Mouse (Mus musculus) layer of hippocampus, adult 9-10 months (tissue): ENCODE measurements around the gene Gpatch2.

Experiments used
- DNase-seq: peaks from one replicate; pipeline ENCODE4 v3.0.0; 2022; ENCODE audit warnings: low spot score

The Gpatch2 gene

DNA sequence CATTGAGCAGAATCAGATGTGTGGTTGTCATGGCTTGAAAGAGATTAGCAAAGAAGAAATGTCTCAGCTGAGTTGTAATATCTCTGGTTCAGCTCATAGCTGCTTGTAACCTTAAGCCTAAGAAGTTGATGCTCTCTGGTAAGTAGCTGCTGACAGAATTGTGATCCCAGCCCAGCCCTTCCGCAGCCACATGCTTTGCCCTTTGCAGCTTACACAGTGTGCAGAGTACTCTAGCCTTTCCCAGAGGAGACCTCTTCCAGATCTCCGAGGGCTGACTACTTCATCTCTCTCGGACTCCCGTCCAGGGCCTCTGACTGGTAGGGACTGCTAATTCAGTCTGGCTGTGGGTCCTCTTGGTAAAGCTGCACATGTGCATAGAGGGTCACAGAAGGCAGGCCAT, 92.0 kb downstream of the Gpatch2 start:
- no peak for DNase-seq

DNA sequence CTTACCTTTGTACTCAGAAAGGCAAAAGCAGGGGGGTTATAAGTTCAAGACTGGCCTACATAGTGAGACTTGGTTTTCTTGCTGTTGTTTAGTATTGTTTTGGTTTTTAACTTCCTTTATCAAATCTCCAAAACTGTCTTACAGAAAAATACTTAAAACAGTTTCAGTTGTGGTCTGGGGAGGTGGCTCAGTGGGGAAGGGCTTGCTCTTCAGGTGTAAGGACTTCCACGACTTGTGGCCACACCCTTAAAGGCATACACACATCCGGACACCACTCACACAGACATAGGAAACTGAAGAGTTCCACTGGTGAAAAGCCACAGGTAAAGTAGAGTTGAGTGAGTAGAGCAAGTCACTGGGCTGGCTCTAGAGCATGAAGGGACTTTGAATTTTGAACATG, 93.2 kb downstream of the Gpatch2 start:
- no peak for DNase-seq

DNA sequence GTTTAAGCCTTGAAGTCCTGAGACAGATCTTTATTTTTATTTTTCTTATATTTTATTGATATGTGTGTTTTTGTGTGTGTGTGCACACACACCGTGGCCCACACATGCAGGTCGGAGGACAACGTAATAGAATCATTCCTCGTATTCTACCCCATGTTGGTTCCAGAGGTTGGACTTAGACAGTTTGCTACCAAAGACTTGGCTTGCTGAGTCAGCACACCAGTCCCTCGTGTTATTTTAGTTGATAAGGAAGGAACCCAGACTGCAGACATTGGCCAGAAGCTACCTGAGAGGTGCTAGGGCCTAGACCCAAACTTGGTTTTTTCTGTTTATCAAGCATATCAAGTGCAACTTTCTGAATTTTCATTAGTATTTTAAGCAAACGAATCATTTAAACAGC, 95.8 kb downstream of the Gpatch2 start:
- no peak for DNase-seq

DNA sequence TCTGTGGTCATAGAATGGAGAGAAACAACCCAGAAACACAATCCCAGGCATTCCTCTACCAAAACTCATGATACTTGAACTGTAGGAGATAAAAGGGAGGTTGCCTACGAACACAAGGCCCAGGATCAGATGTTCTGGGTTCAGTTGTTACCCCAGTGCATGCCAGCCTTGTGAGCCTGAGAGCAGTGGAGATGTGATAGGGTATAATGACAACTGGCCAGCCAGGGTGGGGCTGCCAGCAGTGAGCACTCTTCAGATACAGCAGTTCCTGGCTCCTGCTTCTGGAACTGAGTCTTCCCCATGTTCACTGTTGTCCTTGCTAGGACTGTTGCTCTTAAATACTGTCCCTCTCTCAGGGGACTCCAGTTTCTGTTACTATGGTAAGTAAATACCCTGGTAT, 98.0 kb downstream of the Gpatch2 start:
- DNase-seq = no peak

DNA sequence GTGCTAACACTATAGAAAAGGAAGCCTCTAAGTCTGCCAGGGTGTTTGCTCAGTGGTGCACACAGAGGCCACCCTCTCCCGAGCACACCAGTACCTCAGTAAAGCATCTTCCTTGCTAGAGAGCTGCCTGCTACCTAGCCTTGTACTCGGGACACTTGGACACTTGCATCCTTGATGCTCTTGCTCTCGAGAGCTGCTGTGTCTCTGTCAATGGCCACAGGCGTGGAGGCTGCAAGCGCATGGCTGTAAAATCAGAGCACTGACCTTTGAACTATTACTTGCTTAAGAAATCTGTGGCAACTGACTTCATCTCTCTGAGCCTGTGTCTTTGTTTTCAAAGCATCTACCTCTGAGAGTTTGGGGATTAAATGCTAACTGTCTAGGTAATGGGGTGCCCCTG, 98.5 kb downstream of the Gpatch2 start:
- no peak for DNase-seq

DNA sequence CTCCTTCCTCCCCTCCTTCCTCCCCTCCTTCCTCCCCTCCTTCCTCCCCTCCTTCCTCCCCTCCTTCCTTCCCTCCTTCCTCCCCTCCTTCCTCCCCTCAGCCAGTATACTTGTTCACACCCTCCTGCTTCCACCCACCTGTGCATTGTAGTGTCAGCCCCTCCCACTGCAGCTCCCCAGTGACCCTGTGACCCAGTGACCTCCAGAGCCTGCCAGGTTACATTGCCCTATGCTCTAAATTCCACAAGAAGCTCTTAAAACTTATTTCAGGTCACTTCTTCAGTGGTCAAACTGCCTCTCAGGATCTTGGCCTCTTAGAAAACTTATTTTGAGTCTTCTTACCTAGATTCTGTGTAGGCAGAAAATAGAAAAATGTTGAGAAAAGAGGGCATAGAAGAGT, 99.2 kb downstream of the Gpatch2 start:
- no peak for DNase-seq

DNA sequence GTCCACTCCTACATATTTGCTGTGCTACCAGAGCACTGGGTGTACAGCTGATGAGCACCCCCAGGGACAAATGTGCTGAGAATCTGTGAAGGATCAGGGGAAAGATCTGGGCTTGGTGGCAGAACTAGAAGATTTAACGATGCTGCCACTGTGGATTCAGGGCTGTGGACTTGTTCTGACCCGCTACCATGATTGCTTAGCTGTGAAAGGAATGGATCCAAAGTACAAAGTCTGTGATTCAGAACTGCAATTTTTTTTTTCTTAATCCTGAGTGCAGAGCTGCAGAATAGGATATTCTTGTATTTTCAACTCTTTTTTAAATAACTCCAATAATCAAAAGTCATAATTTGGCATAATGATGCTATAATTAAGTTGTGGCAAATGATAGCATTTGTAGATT, 100.5 kb downstream of the Gpatch2 start:
- DNase-seq = no peak

DNA sequence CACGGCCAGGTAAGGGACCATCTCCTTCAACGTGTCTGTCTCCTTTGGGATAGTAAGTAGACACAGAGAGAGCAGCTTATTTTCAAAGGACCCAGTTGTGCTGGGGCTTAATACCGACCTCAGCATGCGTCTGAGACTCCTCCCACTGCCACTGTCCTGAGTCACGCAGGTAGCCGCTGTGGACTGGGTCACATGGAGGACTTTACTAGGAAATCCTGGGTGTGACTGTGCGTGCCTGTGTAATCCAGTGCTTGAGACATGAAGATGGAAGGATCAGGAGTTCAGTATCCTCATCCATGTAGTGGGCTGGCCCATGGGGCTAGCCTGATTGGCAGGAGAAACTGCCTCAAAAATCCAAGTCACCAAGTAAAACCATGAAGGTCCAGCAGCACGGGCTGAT, 101.2 kb downstream of the Gpatch2 start:
- DNase-seq = no peak

DNA sequence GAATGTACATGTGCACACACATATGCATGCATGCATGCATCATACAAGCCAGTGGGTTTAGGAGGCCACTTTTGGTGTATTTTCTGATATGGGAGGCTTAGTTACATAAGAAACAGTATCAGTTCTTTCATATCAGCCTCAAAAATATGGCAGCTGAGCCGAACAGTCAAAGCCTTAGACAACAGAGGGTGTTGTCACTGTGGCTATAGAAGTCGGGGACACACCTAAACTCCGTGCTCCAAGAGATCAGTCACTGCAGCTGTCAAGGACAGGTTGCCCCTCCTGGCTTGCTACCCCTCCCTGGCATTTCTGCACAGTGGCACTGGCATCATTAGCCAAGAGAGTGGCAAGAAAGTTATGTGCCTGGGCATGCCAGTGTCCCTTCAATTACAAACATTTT, 106.5 kb downstream of the Gpatch2 start:
- DNase-seq = no peak

DNA sequence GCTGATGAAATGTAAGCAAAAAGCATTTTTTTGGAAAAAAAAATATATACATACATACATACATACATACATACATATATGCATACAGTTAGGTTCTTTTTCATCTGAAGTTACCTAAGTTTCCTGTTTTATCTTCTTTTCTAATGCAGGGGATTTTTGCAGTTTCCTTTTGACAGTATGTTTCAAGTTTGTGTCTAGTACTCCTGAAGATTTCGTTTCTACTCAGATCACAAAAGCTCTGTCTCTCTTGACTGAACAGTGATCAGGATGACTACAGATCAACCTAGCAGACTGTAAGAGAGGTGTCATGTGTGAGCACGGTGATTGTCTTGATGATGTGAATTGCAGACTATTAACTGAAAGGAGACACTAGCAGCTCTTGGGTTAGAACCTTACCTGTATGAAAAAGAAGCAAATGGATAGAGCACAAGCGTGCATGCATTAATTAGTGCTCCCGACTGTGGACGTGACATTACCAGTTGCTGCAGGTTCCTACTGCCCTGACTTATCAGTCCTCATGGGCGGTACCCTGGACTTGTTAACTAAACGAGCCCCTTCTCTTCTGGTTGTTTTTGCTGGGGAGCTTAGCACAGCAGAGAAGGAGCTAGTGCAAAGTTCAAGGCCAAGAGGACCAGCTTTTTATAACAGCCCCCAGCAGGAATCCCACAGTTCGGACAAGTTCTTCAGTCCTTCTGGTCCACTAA, 107.3 kb downstream of the Gpatch2 start:
- no peak for DNase-seq

DNA sequence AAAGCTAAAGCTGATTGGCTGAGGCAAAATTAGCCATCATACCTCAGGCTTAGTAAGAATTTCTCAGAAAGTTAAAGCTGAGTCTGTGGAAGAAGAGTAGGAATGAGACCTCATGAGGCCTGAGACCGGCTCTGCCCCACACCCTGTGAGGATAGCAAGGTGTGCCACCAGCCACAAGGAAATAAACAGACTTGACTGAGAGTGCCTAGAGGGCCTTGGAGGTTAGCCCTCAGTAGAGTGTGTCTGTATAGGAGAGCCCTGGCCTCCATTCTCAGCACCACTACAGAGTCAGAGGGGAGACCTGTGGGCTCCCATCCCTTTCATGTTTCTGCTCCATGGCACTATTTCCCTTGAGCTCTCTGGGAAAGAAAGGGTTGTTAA, 107.9 kb downstream of the Gpatch2 start:
- no peak for DNase-seq

DNA sequence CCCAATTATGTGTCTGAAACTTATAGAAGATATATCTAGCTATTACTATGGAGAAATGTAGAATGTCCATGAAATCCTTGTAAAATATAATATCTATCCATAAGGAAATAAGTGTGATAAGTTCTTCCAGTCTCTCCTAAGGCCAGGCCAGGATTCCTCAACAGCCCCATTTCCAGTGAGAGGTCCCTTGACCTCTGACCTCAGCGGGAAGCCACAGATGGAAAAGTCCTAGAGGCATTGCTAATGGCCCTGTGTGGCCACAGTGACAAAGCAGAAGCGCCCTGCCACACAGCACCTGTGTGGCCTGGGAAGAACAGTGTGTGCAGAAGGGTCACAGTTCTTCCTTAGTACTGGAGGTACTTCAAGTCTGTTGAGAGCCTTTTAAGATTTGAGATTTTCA, 127.2 kb downstream of the Gpatch2 start:
- DNase-seq = no peak

DNA sequence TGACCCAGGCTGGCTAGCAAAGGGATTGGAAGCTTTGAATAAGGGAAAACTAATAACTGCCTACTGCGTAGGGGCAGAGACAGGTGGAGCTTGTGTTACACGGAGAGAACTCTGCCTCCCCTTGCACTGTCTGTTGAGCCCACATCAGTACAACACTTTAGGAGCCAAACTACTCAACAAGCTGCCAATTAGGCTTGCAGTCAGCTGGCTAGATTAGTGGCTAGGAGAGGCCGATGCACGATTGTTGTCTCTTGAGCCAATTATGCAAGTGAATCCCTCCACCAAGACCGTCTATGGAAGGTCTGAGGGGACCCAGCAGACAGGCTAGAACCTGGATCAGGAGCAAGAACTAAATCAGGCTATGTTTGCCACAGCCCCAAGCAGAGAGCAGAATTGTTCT, 129.8 kb downstream of the Gpatch2 start:
- no peak for DNase-seq

DNA sequence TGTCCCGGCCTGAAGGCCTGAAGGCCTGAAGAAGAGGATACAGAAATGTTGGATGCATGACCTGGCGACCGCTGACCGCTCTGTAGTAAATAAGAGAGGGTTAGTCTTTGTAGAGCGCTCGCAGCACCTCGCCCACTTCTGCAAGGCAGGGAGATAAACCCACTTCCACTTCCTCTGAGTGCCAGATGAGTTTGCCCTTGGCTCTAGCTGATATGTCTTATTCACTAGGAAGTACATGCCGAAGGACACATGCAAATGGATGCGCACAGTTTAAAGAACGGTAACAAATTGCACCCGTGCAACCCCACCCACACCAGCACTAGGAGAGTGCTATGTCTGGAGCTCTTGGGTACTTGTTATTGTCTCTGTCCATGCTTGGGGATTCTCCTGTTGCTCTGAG, 131.6 kb downstream of the Gpatch2 start:
- DNase-seq = no peak

DNA sequence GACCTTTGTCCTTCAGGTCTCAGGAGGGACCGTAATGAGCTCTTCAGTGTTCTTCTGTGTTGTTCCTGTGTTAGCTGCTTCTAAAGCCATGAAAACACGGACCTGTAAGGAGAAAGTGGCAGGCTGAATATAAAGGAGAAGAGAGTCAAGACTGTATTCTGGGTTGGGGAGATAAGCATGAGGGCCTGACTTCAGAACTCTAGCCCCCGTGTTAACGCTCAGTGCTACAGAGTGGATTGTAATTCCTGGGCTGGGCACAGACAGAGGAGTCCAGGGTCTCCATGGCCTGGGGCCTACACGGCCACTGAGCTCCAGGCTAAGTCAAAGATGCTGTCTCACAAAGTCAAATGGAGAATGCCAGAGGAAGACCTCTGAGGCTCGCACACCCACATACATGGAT, 132.3 kb downstream of the Gpatch2 start:
- no peak for DNase-seq

DNA sequence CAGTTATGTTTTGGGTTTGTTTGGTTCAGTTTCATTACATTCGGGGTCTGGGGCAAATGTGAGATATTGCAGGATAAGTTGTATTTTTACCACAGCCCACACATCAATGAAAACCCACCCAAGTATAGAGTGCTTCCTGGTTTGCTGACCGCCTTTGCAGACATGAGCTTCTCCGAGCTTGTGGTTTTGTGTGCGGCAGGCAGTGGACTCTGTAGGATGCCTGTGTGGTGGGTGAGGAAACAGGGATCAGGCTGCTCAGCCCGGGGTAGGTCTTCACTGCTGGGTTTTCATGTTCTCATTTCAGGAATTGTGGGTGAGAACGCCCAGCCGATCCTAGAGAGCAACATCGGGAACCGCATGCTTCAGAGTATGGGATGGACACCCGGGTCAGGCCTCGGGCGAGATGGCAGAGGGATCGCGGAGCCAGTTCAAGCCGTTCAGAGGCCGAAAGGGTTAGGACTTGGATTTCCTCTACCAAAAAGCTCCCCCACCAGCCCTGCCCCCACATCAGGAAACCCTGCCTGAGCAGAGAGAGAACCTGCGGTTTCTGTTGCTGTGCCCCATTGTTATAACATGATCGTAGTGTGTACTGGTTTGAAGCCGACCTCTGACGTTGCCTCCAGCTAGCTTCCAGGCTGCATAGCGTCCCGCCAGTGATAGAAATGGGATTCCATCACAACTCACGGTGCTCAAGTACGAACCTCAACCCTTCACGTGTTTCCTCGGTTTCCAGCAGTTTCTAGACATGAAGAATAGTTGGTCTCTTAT, 132.9 kb downstream of the Gpatch2 start:
- DNase-seq = no peak

DNA sequence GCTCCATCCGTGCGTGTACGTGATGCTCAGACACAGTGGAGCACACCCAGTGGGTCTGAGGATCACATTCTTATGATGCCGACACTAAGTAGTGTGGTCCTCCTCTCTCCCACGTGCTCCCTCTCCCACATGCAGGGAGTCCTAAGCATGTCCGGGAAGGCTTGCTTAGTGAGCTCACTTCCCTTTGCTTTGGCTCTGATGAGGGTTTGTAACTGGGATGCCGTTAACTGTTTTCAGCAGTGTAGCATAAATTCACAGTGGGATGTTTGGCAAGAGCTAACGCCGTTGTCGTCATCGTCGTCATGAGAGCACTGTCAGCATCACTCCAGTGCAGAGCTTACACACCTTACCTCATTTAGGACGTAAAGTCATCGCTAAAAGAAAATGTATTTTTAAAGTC, 133.6 kb downstream of the Gpatch2 start:
- no peak for DNase-seq

DNA sequence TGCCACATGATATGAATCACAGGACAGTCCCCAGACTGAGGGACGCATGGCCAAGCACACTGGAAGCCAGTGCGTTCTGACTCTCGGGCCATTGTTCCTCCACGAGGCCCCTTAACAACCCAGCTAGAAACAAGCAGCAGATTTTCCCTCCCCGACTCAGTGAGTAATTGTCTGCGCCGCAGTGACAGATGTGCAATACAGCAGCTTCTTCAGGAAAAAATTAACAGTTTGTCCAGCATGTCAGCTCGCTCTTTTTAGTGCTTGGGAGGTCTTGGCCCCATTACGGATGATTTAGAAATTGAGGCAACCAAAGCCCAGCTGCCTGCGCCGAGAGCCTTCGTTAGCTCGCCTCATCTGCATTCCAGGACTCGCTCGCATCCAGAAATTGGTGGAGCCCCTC, 140.9 kb downstream of the Gpatch2 start:
- DNase-seq = no peak

DNA sequence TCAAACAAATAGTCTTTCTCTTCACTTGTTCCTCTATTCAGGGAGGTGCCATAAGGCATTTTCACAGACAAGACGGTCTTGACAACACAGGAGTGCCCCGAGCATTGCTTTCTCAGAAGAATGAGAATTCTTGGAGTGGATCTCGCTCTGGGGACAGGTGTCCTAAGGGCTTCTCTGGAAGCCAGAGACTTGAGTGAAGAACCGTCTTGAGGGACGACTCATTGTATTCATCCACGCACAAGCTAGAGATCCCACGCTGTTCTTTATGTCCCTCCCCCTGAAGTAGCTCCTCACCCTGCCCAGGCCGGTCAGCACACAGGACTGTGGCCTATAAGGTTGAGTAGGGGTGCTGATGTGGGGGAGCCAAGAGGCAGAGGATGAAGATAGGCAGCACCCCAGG, 141.6 kb downstream of the Gpatch2 start:
- DNase-seq = no peak

DNA sequence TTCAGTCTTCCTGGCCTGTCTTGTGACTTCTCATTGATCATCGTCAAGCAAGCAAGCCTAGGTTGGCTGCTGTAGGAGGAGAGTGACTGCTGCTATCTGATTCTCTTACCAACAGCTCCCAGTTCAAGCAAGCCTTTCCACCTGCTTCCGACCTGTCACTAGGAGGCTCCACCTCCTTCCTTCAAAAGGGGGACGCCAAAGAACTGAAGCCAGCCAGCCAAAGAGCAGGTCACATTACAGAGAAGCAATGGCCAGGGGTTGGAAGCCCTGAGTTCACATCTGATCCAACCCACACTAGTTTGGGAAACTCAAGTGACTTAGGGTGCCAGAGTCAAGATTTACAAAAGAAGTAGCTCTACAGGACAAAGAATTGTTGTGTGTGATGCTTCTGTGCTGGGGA, 144.9 kb downstream of the Gpatch2 start:
- DNase-seq = no peak

DNA sequence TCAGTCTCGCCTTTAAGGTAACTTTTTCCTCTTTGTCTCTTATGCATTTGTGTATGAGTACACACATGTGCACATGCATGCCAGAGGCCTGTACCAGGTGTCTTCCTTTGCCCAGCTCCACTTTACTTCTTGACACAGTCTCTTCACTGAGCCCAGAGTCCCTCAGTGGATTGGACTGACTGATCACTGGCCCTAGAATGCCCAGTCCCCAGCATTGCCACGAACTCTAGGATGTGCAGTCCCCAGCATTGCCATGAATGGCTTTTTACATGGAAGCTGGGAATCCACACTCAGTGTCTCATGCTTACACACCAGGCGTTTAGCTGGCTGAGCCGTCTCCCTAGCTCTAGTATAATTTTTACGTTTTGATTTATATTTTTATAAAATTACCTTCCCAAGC, 147.2 kb downstream of the Gpatch2 start:
- DNase-seq = no peak

DNA sequence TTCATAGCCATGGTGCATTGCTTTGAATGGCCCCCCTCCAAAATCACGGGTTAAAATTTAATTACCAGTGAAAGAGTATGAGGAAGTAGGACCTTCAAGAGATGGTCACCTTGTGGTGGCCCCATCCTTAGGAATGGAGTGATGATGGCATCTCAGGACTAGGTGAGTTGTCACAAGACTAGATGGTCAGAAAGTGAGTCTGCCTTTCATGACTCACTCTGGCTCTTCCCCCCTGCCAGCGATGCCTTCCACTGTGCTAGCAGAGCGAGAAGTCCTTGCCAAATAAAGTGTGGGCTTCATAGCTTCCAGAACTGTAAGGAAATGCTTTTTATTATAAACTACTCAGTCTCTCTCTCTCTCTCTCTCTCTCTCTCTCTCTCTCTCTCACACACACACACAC, 150.1 kb downstream of the Gpatch2 start:
- DNase-seq = no peak

DNA sequence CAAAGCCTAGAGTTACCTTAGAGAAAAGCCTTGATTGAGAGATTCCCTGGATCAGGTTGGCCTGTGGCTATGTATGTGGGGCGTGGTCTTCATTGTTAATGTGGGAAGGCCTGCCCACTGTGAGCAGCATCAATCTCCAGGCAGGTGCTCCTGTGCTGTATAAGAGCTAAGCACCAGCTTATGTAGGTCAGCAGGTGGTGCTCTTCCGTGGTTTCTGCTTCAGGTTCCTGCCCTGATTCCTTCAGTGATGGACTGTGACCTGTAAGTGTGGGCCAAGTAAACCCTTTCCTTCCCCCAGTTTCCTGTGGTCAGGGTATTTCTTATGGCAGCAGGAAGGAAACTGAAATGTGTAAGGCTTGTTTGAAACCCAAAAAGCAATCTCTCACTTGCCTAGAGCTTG, 151.5 kb downstream of the Gpatch2 start:
- DNase-seq = no peak

DNA sequence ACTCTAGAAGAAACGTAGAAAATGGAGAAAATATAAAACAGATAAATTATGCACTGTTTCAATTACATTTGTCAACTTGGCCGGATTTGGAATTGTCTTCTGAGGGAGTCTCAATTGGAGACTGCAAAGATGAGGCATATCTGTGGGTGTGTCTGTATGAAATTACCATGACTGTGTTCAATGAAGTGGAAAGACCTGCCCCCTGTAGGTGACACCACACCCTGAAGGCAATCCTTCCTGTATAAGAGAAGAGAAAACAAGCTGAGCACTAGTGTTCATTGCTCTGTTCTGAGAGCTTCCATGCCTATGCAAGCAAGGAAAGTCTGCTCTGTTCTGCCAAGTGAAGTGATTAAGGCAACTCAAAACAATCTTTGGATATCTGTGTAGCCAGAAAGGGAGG, 153.7 kb downstream of the Gpatch2 start:
- no peak for DNase-seq
